Mouse (Mus musculus): ENCODE measurements around the gene Hmgn5. TPM values are rescaled to one million over a fixed set of nuclear protein-coding genes. Genes with fewer than 3 reads are reported as not detected.

Hmgn5 gene
- polyA plus RNA-seq (2014; fragmentation: Nextera tagmentation; extraction: Ambion mirVana) = 12.6 and 13.0 TPM in 2 replicates

GRCm38 (mm10) chrX:109013283-109013682 lies at the start of gene Hmgn5:
TSS of gene Hmgn5 (minus strand) at chrX:109013404.
- Histone ChIP-seq H3K9ac (replicated peaks; ENCODE audit: low read length) (peak within 1 kb of the TSS; percentile 26; the same call in 1 of the 2 replicates), H3K36me3 (ENCODE audit: control insufficient read depth, insufficient read depth, low read length) (no peaks in the 10 kb centered on the region), H3K4me3 (replicated peaks; ENCODE audit: low read depth, low read length) (peak within 1 kb of the TSS; percentile 43), H3K4me1 (ENCODE audit: control insufficient read depth, insufficient read depth, low read length) (no peaks in the 10 kb centered on the region), H3K27me3 (ENCODE audit: control insufficient read depth, insufficient read depth, low read length) (no peaks in the 10 kb centered on the region), H3K9me3 (ENCODE audit: control insufficient read depth, low read length) (no peaks in the 10 kb centered on the region), H3K4me2 (ENCODE audit: low read length) (peak within 1 kb of the TSS; percentile 57), H3K27ac (replicated peaks; ENCODE audit: low read depth, low read length) (0 out of 2 replicates have a peak within 1 kb of the TSS, but pooled peaks have one; percentile 45)
- ATAC-seq (ENCODE audit: low FRiP score, low TSS enrichment) (peak; percentile 96), DNase-seq (peak; percentile 91)
- WGBS = 28% methylated on average over 25 of the region's 25 CpGs

DNA sequence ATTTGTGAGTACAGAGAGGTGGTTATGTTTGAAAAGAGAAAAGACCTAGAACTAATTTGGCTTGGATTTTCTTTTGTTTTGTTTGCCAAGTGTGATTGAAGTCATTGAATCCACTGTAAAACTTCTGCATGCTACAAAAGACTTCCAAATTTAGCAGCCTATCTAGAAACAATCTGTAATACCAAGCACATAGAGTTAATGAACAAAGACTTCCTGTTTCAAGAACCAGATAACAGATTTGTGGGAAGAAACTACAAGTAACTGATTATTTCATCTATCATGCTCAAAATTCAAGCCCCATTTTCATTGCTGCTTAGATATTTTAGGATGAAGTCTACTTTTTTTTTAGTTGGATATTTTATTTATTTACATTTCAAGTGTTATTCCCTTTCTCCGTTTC lies 34.6 kb upstream of the Hmgn5 start:
- H3K27me3 ChIP-seq (ENCODE audit: control insufficient read depth, insufficient read depth, low read length) = no peaks in the 10 kb centered on the region
- H3K36me3 ChIP-seq (ENCODE audit: control insufficient read depth, insufficient read depth, low read length) = no peaks in the 10 kb centered on the region
- WGBS = 77% methylated on average over 1 of the region's 1 CpGs
- H3K9ac ChIP-seq (replicated peaks; ENCODE audit: low read length) = no peak overlapping the region
- H3K4me2 ChIP-seq (ENCODE audit: low read length) = no peak overlapping the region
- no peak overlapping the region for H3K27ac ChIP-seq (replicated peaks; ENCODE audit: low read depth, low read length)
- H3K4me3 ChIP-seq (replicated peaks; ENCODE audit: low read depth, low read length) = no peak overlapping the region
- no peak for DNase-seq
- no peaks in the 10 kb centered on the region for H3K9me3 ChIP-seq (ENCODE audit: control insufficient read depth, low read length)
- ATAC-seq (ENCODE audit: low FRiP score, low TSS enrichment) = no peak
- H3K4me1 ChIP-seq (ENCODE audit: control insufficient read depth, insufficient read depth, low read length) = no peaks in the 10 kb centered on the region

GRCm38 (mm10) chrX:109026224-109026623 lies 13.0 kb upstream of the Hmgn5 start:
- Histone ChIP-seq H3K4me2 (ENCODE audit: low read length) (no peak overlapping the region), H3K36me3 (ENCODE audit: control insufficient read depth, insufficient read depth, low read length) (no peaks in the 10 kb centered on the region), H3K27me3 (ENCODE audit: control insufficient read depth, insufficient read depth, low read length) (no peaks in the 10 kb centered on the region), H3K9ac (replicated peaks; ENCODE audit: low read length) (no peak overlapping the region), H3K27ac (replicated peaks; ENCODE audit: low read depth, low read length) (no peak overlapping the region), H3K4me1 (ENCODE audit: control insufficient read depth, insufficient read depth, low read length) (no peaks in the 10 kb centered on the region), H3K4me3 (replicated peaks; ENCODE audit: low read depth, low read length) (no peak overlapping the region), H3K9me3 (ENCODE audit: control insufficient read depth, low read length) (no peaks in the 10 kb centered on the region; the same call in 1 of the 2 replicates)
- DNase-seq = no peak
- ATAC-seq (ENCODE audit: low FRiP score, low TSS enrichment) = no peak
- 59% methylated on average over 1 of the region's 1 CpGs for WGBS

- Histone ChIP-seq H3K36me3 (ENCODE audit: control insufficient read depth, insufficient read depth, low read length) (no peaks in the 10 kb centered on the region), H3K27ac (replicated peaks; ENCODE audit: low read depth, low read length) (no peak overlapping the region), H3K4me3 (replicated peaks; ENCODE audit: low read depth, low read length) (no peak overlapping the region), H3K4me1 (ENCODE audit: control insufficient read depth, insufficient read depth, low read length) (no peaks in the 10 kb centered on the region), H3K9me3 (ENCODE audit: control insufficient read depth, low read length) (no peaks in the 10 kb centered on the region; the same call in 1 of the 2 replicates), H3K4me2 (ENCODE audit: low read length) (no peak overlapping the region), H3K9ac (replicated peaks; ENCODE audit: low read length) (no peak overlapping the region), H3K27me3 (ENCODE audit: control insufficient read depth, insufficient read depth, low read length) (no peaks in the 10 kb centered on the region)
- WGBS = 58% methylated on average over 2 of the region's 2 CpGs
- ATAC-seq (ENCODE audit: low FRiP score, low TSS enrichment) (no peak), DNase-seq (no peak)
These were observed 7.7 kb upstream of the Hmgn5 start for GRCm38 (mm10) chrX:109020858-109021257.

DNA sequence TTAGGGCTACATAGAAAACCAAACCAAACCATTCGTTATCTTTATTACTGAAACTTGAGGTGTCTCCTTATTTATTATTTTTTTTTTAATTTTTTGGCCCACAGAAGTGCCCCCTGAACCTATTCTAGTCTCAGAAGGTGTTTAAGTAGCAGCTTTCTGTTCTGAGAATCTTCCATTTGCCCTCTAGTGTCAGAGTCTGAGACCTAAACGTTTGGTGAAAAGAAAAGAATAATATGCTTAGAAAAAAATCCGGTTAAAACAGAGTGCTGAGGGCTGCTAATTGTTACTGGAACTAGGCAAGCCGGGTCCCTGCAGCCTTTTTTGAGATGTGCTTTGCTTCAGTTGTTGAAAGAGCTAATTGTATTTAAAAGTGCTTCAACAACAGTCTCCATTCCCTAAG lies 962 bp upstream of the Hmgn5 start:
- Histone ChIP-seq H3K4me1 (ENCODE audit: control insufficient read depth, insufficient read depth, low read length) (no peaks in the 10 kb centered on the region), H3K4me3 (replicated peaks; ENCODE audit: low read depth, low read length) (peak overlapping the region; percentile 43; the same call in 1 of the 2 replicates), H3K36me3 (ENCODE audit: control insufficient read depth, insufficient read depth, low read length) (no peaks in the 10 kb centered on the region), H3K9me3 (ENCODE audit: control insufficient read depth, low read length) (no peaks in the 10 kb centered on the region), H3K9ac (replicated peaks; ENCODE audit: low read length) (no peak overlapping the region), H3K4me2 (ENCODE audit: low read length) (peak overlapping the region; percentile 57), H3K27me3 (ENCODE audit: control insufficient read depth, insufficient read depth, low read length) (no peaks in the 10 kb centered on the region), H3K27ac (replicated peaks; ENCODE audit: low read depth, low read length) (no peak overlapping the region)
- DNase-seq = peak; percentile 4
- 32% methylated on average over 4 of the region's 4 CpGs for WGBS
- ATAC-seq (ENCODE audit: low FRiP score, low TSS enrichment) = no peak

GRCm38 (mm10) chrX:109013686-109014085 lies 482 bp upstream of the Hmgn5 start:
- Histone ChIP-seq H3K9ac (replicated peaks; ENCODE audit: low read length) (no peak overlapping the region), H3K4me2 (ENCODE audit: low read length) (peak overlapping the region; percentile 57), H3K36me3 (ENCODE audit: control insufficient read depth, insufficient read depth, low read length) (no peaks in the 10 kb centered on the region), H3K4me3 (replicated peaks; ENCODE audit: low read depth, low read length) (peak overlapping the region; percentile 43), H3K4me1 (ENCODE audit: control insufficient read depth, insufficient read depth, low read length) (no peaks in the 10 kb centered on the region), H3K27me3 (ENCODE audit: control insufficient read depth, insufficient read depth, low read length) (no peaks in the 10 kb centered on the region), H3K9me3 (ENCODE audit: control insufficient read depth, low read length) (no peaks in the 10 kb centered on the region), H3K27ac (replicated peaks; ENCODE audit: low read depth, low read length) (no peak overlapping the region)
- peak; percentile 72 for ATAC-seq (ENCODE audit: low FRiP score, low TSS enrichment)
- 29% methylated on average over 17 of the region's 17 CpGs for WGBS
- DNase-seq = peak; percentile 66

DNA sequence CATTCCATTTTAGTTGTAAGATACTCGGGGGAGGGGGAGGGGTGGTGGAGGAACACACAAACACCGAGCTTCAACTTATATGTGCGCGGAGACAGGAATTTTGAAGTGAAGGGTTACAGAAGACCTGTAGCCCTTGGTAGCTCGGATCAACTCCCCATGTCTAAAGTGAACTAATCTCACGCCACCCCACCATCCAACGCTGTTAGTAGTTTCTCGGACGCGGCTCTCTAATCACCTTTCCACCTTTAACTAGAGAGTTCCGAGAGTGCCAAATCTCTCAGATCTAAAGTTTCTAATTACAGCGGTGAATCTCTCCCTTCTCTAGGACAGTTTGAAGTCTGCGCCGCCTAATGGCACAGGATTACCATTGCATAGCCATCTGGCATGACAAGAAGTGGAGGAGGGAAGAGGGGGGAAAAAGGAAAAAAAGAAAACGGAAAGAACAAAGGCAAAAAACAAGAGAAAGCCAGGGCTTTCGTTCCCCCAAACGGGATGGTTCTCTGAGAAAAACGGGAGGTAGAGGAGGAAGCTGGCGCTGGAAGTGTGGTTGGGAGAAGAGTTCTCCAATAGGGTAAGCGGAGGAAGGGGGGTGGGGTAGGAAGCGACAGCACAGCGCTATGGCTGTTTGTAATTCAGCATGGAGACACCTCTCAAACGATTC lies 703 bp downstream of the Hmgn5 start:
- Histone ChIP-seq H3K4me2 (ENCODE audit: low read length) (peak overlapping the region; percentile 57), H3K27me3 (ENCODE audit: control insufficient read depth, insufficient read depth, low read length) (no peaks in the 10 kb centered on the region), H3K9me3 (ENCODE audit: control insufficient read depth, low read length) (no peaks in the 10 kb centered on the region), H3K4me3 (replicated peaks; ENCODE audit: low read depth, low read length) (peak overlapping the region; percentile 43), H3K9ac (replicated peaks; ENCODE audit: low read length) (peak overlapping the region; percentile 26; the same call in 1 of the 2 replicates), H3K36me3 (ENCODE audit: control insufficient read depth, insufficient read depth, low read length) (no peaks in the 10 kb centered on the region), H3K27ac (replicated peaks; ENCODE audit: low read depth, low read length) (0 out of 2 replicates have a peak overlapping the region, but pooled peaks have one; percentile 45), H3K4me1 (ENCODE audit: control insufficient read depth, insufficient read depth, low read length) (no peaks in the 10 kb centered on the region)
- ATAC-seq (ENCODE audit: low FRiP score, low TSS enrichment) (peak; percentile 83), DNase-seq (peak; percentile 80)
- 23% methylated on average over 23 of the region's 23 CpGs for WGBS

- Histone ChIP-seq H3K36me3 (ENCODE audit: control insufficient read depth, insufficient read depth, low read length) (no peaks in the 10 kb centered on the region), H3K4me3 (replicated peaks; ENCODE audit: low read depth, low read length) (peak overlapping the region; percentile 43), H3K27ac (replicated peaks; ENCODE audit: low read depth, low read length) (no peak overlapping the region), H3K27me3 (ENCODE audit: control insufficient read depth, insufficient read depth, low read length) (no peaks in the 10 kb centered on the region), H3K4me1 (ENCODE audit: control insufficient read depth, insufficient read depth, low read length) (no peaks in the 10 kb centered on the region), H3K9me3 (ENCODE audit: control insufficient read depth, low read length) (no peaks in the 10 kb centered on the region), H3K9ac (replicated peaks; ENCODE audit: low read length) (no peak overlapping the region; the same call in 1 of the 2 replicates), H3K4me2 (ENCODE audit: low read length) (peak overlapping the region; percentile 57)
- ATAC-seq (ENCODE audit: low FRiP score, low TSS enrichment) (no peak), DNase-seq (peak; percentile 33)
- 28% methylated on average over 13 of the region's 13 CpGs for WGBS
These were observed 1.5 kb downstream of the Hmgn5 start for GRCm38 (mm10) chrX:109011611-109012185.

DNA sequence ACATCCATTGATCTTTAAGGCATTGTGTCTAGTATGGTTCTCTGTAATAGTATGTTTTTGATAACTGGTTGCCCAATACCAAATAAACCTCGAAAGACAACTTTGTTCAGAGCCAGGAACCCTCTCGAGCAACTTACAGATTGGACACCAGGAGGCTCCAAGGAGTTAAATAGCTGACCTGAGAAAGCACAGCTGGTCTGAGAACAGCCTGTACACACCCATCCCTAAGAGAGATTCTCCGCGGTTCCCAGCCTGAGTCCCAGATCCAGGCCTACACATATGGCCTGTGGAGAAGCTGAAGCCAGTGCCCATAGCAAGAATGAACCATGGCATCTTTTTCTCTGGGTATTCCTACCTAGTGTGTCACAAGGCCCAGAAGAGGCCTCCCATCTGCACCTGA lies 11.9 kb downstream of the Hmgn5 start:
- 61% methylated on average over 4 of the region's 4 CpGs for WGBS
- Histone ChIP-seq H3K4me1 (ENCODE audit: control insufficient read depth, insufficient read depth, low read length) (no peaks in the 10 kb centered on the region), H3K4me3 (replicated peaks; ENCODE audit: low read depth, low read length) (no peak overlapping the region)

More for the DNA sequence above, 11.9 kb downstream of the Hmgn5 start:
- Histone ChIP-seq H3K36me3 (ENCODE audit: control insufficient read depth, insufficient read depth, low read length) (no peaks in the 10 kb centered on the region), H3K4me2 (ENCODE audit: low read length) (no peak overlapping the region), H3K27ac (replicated peaks; ENCODE audit: low read depth, low read length) (no peak overlapping the region), H3K9ac (replicated peaks; ENCODE audit: low read length) (no peak overlapping the region), H3K9me3 (ENCODE audit: control insufficient read depth, low read length) (no peaks in the 10 kb centered on the region), H3K27me3 (ENCODE audit: control insufficient read depth, insufficient read depth, low read length) (no peaks in the 10 kb centered on the region)
- DNase-seq = no peak
- ATAC-seq (ENCODE audit: low FRiP score, low TSS enrichment) = no peak

Measured in midbrain, embryonic 14.5 days (tissue).